Mouse (Mus musculus): Measurements from ENCODE around the gene Ppp1r21. TPM values are rescaled to one million over a fixed set of nuclear protein-coding genes. Genes with fewer than 3 reads are reported as not detected.
A peak's percentile ranks its signal among the peaks of the same experiment; 100 is the strongest.

The Ppp1r21 gene
- total and polyA plus RNA-seq, 3 experiments: 21.5 to 30.4 (median 27.7) TPM

DNA sequence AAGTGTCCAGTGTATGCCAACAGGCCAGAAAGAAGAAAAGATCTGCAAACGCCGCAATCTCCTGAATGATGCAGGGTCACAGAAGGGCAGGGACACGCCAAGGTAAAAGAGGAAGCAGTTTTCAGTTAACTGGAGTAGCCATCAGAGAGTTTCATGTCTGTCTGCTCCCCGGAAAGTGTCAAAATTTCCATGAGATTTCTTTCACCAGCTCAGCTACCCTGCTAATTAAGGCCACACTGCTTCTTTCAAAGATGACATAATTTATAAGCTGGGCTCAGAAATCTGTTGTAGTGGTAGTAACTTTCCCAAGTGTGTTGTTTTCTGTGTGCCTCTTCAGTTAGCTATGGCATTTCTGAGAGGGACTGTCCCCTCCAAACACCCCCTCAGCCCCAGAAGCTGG, 66.2 kb downstream of the Ppp1r21 start (continued):
- TF ChIP-seq ETS1 (conservative IDR thresholded peaks at IDR 0.05; ENCODE audit: low read depth, low read length) (peak; percentile 64), ZKSCAN1 (IDR thresholded peaks at IDR 0.05; ENCODE audit: borderline replicate concordance, low read depth, low read length) (no peak), BHLHE40 (IDR thresholded peaks at IDR 0.05; ENCODE audit: low read depth, low read length) (0 out of 2 replicates have a peak, but pooled peaks have one; percentile 28), MAFK (IDR thresholded peaks at IDR 0.05; ENCODE audit: insufficient replicate concordance, low read length) (no peak)

GRCm38 (mm10) chr17:88596544-88597221, 66.8 kb downstream of the Ppp1r21 start:
- Histone ChIP-seq H3K4me3 (replicated peaks in 1 of 3; ENCODE audit: low read depth in 2 of 3, low read length in 2 of 3, poor library complexity in 1 of 3) (peak overlapping the region in 2 of 3 experiments; percentile 37 to 60), H3K4me2 (ENCODE audit: insufficient read depth, low read depth, poor library complexity, severe bottlenecking) (peak overlapping the region; percentile 47; the same call in 1 of the 2 replicates), H3K27ac (ENCODE audit: insufficient read depth, low read depth) (no peak overlapping the region), H3K36me3 (replicated peaks in 1 of 2; ENCODE audit: control insufficient read depth in 1 of 2, insufficient read depth in 1 of 2, low read length in 1 of 2) (peaks cover 4 to 7% of the 10 kb centered on the region in 2 experiments), H3K4me1 (ENCODE audit: control insufficient read depth in 1 of 2, insufficient read depth in 2 of 2) (peaks cover 18 to 39% of the 10 kb centered on the region in 2 experiments), H3K27me3 (replicated peaks) (no peaks in the 10 kb centered on the region), H3K9ac (ENCODE audit: insufficient read depth, low read depth) (no peak overlapping the region), H3K9me3 (replicated peaks; ENCODE audit: low read length) (no peaks in the 10 kb centered on the region), H3K79me2 (replicated peaks; ENCODE audit: control insufficient read depth, extremely low read depth, insufficient read depth, poor library complexity, severe bottlenecking) (no peaks in the 10 kb centered on the region)
- in situ Hi-C loops (cut with MboI; ENCODE audit: low pct_ligation_motif_present, low pct_unique_long_range_greater_than_20kb, low sequenced_read_pairs): no loop called here
- peak; percentile 61 for DNase-seq (ENCODE audit: extremely low read depth)
- dilution Hi-C loops (cut with MboI; ENCODE audit: extremely low pct_ligation_motif_present, extremely low pct_unique_long_range_greater_than_20kb, low sequenced_read_pairs): no loop called here
- no peak for TF ChIP-seq SIN3A (IDR thresholded peaks at IDR 0.05; ENCODE audit: low read length)
- TF ChIP-seq USF2 (conservative IDR thresholded peaks at IDR 0.05; ENCODE audit: low read depth, low read length): no peak
- TF ChIP-seq BHLHE40 (IDR thresholded peaks at IDR 0.05; ENCODE audit: low read depth, low read length): 0 out of 2 replicates have a peak, but pooled peaks have one; percentile 27
- TF ChIP-seq RAD21 (IDR thresholded peaks at IDR 0.05; ENCODE audit: low read depth, low read length): peak; percentile 13; the same call in 1 of the 2 replicates
- TF ChIP-seq ZNF384 (IDR thresholded peaks at IDR 0.05; ENCODE audit: low read depth, low read length): no peak
- peak; percentile 54; the same call in 1 of the 2 replicates for TF ChIP-seq NRF1 (IDR thresholded peaks at IDR 0.05; ENCODE audit: low read depth, low read length)
- TF ChIP-seq ZKSCAN1 (IDR thresholded peaks at IDR 0.05; ENCODE audit: borderline replicate concordance, low read depth, low read length): no peak
- no peak for TF ChIP-seq MAX (IDR thresholded peaks at IDR 0.05; ENCODE audit: low read length)
- TF ChIP-seq CTCF (conservative IDR thresholded peaks at IDR 0.05 in 1 of 2, IDR thresholded peaks at IDR 0.05 in 1 of 2; ENCODE audit: low read depth in 2 of 2, low read length in 2 of 2): peak; percentile 32 to 63; a peak in 3 of 4 replicates
- TF ChIP-seq MYC (IDR thresholded peaks at IDR 0.05; ENCODE audit: low read depth, low read length): peak; percentile 72; the same call in 1 of the 2 replicates

- Histone ChIP-seq H3K79me2 (replicated peaks; ENCODE audit: control insufficient read depth, extremely low read depth, insufficient read depth, poor library complexity, severe bottlenecking) (no peaks in the 10 kb centered on the region), H3K4me2 (ENCODE audit: insufficient read depth, low read depth, poor library complexity, severe bottlenecking) (peak within 1 kb of the TSS; percentile 47), H3K36me3 (replicated peaks in 1 of 2; ENCODE audit: control insufficient read depth in 1 of 2, insufficient read depth in 1 of 2, low read length in 1 of 2) (peaks cover 0 to 2% of the 10 kb centered on the region in 2 experiments), H3K4me3 (replicated peaks in 1 of 3; ENCODE audit: low read depth in 2 of 3, low read length in 2 of 3, poor library complexity in 1 of 3) (peak within 1 kb of the TSS; percentile 44 to 60 (median 49)), H3K4me1 (ENCODE audit: control insufficient read depth in 1 of 2, insufficient read depth in 2 of 2) (peaks cover 18 to 39% of the 10 kb centered on the region in 2 experiments), H3K9me3 (replicated peaks; ENCODE audit: low read length) (no peaks in the 10 kb centered on the region), H3K9ac (ENCODE audit: insufficient read depth, low read depth) (peak within 1 kb of the TSS; percentile 7), H3K27ac (ENCODE audit: insufficient read depth, low read depth) (no peak within 1 kb of the TSS), H3K27me3 (replicated peaks) (no peaks in the 10 kb centered on the region)
- dilution Hi-C loops (cut with MboI; ENCODE audit: extremely low pct_ligation_motif_present, extremely low pct_unique_long_range_greater_than_20kb, low sequenced_read_pairs) (no loop called here), in situ Hi-C loops (cut with MboI; ENCODE audit: low pct_ligation_motif_present, low pct_unique_long_range_greater_than_20kb, low sequenced_read_pairs) (no loop called here)
- DNase-seq (ENCODE audit: extremely low read depth): no peak
- TF ChIP-seq TCF12 (IDR thresholded peaks at IDR 0.05; ENCODE audit: low read depth, low read length) (peak; percentile 30; the same call in 1 of the 2 replicates), E2F4 (IDR thresholded peaks at IDR 0.05; ENCODE audit: insufficient replicate concordance, low read depth, low read length) (no peak)
Measured at GRCm38 (mm10) chr17:88597222-88598055, 67.5 kb downstream of the Ppp1r21 start, which contains the start of gene Ston1. TSS of gene Ston1 (plus strand) at chr17:88597684.

All from CH12.LX (cell line).